Mouse (Mus musculus): ENCODE results near the gene Asl.

The Asl gene

DNA sequence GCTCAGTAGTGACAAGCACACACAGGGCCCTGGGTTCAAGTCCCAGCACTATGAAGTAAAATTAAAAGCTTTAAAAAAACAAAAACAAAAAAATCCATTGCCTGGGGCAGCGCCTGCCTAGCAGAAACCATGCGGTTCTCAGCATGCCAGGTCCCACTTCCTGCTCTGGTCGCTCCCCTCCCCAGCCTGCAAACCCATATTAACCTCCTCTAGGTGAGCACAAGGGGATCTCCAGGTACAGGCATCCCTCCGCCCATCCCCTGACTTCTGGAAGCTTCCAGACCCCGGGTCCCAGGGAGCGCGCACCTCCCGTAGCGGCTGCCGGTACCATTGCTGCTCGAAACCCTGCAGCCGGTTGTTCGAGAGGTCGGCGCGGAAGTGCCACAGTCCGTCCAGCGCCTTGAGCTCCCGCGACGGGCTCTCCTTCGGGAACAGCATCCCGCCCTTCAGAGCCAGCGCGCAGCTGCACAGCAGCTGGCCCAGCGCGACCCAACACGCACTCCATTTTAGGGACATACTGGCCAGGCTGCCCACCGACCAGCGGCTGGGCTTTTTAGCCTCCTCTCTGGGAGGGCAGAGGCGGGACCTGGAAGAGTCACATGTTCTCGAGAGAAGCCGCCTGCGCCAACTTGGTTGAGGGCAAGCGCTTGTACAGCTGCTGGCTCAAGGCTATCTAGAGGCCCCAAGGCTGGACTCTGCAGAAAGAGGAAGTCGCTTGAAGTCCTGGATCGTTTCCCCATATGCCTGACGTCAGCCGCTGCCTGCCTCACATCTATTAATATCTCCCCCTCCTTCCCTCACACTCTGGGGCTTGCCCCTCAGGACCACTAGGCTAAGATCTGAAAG is 26.5 kb downstream of the Asl start, which contains the start of gene Gusb:
TSS of gene Gusb (minus strand) at position 749 of the 846 bp plus-strand sequence.
- DNase-seq: peak; percentile 75

DNA sequence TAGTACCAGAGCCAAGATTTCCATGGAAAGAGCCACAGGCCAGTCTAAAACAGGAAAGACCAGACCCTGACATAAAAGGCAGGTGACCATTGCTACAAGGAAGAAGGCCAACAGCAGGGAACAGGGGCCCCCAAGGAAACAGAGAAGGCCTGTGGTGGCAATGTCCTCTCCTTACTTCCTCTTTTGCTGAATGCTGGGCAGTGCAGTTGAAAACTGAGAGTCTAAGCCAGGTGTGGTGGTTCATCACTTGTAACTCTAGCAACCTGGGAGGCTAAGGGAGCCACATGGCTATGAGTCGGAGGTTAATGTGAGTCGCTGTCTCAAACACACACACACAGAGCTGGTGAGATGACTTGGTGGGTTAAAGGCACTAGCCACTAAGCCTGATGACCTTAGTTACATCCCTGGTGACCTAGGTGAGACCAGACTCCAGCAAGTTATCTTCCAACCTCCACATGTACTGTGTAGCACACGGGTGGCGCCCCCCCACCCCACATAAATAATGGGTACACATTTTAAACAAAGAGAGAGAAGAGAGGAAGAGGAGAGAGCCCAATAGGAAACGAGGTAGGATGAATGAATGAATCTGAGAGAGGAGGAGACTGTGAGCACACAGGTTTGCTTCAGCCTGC is 27.6 kb downstream of the Asl start:
- no peak for DNase-seq

DNA sequence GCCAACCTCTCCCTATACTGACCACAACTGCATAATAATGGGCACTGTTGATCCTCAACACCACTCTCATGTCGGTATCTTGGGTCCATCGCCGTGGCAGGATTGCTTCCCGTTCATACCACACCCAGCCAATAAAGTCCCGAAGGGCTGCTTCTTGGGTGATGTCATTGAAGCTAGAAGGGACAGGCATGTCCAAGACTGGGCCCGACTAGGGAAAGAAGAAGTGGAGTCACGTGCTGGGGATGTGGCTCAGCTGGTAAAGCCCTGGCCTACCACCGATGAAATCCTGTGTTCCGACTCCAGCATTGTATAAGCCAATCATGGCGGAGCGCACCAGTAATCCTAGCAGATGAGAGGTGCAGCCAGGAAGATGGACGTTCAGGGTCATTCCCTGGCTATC is 28.3 kb downstream of the Asl start:
- no peak for DNase-seq

DNA sequence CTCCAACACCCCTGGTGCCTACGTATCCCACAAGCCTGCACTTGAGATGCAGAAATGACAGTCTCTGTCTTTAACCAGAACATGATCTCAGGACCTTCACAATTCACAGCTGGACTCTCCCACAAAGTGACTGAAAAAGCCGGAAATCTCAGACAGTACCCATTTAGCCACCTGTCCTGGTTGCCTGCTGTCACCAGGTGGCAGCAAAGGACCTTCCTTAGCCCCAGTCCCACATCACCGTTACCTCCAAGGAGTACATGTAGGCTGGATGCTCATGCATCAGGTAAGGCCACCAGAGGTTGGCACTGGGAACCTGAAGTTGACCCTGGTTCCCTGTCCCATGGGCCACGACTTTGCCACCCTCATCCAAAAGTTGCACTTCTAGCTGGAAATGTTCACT is 29.9 kb downstream of the Asl start:
- peak; percentile 37 for DNase-seq

DNA sequence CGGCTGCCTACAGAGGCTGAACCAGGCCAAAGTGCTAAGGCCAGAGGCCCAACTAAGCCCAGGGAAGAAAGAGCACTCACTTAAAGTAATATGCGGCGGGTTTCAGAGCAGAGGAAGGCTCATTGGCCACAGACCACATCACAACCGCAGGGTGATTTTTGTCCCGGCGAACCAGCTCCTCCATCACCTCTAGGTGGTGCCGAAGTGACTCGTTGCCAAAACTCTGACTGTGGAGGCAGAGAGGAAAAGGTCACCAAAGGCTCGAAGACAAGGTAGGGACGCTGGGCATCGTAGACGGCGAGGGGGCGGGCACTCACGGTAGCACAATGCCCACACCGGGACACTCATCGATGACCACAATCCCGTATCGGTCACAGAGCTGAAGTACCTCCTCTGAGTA is 31.3 kb downstream of the Asl start:
- DNase-seq: no peak

DNA sequence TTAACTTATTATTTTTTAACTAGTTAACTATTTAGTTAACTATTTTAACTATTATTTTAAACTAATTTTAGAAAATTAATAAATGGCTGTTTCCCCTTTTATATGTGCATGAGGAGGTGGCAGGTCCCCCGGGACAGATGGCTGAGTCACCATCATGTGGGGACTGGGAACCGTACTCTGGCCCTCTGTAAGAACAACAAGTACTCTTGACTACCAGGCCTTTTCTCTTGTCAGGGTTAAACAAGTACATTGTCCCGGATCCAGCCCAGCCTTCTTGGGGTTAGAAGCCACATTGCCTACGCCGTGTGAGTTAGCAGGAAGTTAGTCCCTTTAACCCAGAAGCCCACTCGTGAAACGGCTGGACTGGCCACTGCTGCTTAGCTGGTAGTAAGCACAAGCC is 34.1 kb downstream of the Asl start:
- DNase-seq: no peak

DNA sequence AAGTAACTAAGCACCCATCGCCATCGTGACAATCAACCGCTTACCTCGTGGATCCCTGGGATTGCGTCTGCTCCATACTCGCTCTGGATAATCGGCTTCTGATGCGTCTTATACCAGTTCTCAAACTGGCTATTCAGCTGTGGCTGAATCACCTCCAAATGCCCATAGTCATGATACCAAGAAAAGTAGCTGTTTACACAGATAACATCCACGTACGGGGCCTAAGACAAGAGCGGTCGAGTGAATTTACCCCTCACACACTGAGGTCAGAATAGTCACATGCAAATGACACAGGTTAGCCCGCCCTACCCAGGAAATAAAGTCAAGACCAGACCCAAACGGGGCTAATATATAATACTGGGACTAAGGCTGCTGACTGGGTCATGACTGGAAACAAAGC is 35.7 kb downstream of the Asl start:
- DNase-seq: no peak

DNA sequence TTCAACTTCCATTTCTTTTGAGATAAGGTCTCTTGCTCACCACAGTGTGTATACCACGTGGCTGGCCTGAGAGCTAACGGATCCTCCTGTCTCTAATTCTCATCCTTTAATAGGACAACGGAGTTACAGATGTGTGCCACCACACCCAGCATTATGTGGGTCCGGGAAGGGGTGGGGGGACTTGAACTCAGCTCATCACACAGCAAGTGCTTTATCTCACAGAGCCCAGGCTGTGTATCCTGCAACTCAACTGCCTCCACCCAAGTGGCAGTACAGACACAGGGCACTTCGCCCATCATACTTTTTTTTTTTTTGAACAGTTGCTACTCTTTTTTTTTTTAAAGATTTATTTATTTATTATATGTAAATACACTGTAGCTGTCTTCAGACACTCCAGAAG is 37.1 kb downstream of the Asl start:
- DNase-seq: no peak

DNA sequence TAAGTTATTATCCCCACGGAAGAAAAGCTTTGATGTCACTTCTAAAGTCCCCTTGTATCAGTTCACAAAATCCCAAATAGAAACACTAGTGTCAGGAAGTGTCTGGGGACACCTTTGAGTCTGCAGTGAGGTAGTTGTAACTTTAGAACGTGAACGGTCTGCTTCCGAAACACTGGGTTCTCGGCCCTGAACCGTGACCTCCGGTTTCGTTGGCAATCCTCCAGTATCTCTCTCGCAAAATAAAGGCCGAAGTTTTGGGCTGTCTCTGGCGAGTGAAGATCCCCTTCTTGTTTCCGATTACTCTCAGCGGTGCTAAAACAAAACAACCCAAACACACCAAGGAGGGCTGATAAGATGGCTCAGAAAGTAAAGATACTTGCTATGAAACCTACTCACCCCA is 39.7 kb downstream of the Asl start:
- DNase-seq: no peak

DNA sequence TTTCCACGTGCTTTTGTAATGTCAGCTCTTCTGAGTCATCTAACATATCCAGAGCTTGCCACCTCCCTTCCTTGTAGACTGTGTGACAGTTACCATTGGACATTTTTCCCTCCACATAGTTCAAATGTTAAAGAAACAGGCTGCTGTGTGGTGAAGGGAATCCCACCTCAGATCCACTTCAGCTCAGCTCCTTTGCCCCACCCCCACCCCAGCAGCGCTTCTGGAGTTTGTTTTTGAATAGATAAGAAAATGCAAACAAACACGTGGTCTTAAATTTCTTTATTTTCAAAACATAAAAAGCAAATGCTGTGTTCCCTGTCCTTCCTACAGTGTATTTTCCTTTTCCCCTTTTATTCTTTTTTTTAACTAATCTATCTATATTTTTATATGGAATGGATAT is 48.8 kb downstream of the Asl start:
- no peak for DNase-seq

DNA sequence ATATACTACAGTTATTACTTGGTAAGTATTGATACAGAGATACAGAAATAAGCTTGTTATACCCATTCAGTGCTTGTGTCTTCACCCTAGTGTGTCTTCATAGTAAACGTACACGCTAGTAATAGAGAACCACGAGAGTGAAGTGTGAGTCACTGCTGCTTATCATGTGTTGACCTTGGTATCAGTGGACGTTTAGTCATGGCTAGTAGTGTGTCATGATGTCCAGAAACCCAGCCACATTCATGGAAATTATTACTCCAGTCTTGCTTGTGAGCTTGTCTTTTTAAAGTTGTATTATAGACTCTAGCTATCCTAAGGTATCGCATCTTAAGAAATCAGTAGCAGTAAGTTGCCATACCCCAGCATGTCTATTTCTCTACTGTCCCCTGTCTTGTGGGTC is 50.4 kb downstream of the Asl start:
- DNase-seq: no peak

DNA sequence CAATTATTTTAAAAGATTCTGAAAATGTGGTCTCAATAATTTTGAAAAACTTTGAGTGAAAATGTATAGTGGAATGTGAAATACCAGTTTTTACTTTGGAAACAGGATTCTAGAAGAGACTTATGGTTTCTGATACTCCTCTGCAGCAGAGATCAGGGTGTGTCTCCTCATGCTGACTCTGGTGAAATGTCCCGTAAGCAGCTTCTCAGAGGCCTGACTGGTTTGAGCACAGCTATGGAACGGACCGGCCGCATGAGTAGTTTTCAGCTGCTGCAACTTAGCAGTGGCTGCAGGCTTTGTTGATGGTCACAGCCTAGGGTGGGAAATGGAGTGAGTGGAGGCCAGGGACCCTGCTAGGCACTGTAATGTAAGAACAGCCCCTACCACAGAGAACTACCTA is 51.3 kb downstream of the Asl start:
- DNase-seq: no peak

DNA sequence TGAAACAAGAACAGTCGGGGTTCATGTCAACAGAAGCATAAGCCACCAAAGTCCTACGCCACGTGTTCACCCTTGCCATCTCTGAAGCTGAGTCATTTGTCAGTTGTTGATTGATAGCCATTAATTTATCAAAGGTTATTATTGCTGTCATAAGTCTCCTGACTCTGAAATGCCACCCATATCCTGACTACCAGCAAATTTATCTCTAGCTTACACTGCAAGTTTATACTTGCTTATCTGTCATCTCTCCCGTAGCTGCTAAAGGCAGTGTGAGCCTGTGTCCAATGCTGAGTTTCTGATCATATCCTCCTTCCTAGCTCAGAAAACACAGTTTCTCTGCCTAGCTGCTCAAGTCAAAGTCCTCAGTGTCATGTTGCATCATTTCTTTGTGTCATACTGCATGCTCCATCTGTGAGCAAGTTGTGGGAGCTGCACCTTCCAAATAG is 54.2 kb downstream of the Asl start:
- no peak for DNase-seq

DNA sequence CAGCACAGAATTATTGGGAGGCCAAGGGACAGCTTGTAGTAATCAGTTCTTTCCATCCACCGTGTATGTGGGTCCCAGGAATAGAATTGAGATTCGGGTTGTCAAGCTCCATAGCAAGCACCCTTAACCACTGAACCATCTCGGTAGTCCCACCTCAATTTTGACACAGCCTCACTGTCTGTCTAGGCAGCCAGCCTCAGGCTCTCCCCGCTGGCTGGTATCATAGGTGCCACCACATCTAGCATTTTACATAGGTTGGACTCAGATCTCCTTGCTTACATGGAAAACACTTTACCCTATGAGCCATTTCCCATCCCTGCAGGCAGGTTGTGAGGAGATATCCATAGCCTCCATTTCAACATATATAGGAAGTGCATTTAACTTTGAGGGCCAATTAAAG is 54.7 kb downstream of the Asl start:
- no peak for DNase-seq

DNA sequence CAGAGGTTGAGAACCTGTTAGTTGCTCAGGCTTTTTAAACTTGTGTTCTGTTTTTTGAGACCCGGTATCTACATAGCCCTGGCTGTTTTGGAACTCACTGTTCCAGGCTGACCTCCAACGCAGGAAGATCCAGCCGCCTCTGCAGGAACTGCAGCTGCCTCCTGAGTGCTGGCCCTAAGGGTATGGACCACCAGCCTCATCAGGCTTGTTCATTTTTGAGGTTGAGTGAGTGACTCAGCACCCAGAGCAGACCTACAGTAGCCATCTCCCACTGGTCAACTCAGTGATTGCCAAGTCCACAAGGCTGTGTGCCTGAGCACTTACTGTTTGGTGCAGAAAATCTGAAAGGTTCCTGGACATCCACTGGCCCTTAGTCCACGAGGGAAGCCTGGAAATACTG is 57.6 kb downstream of the Asl start:
- DNase-seq: no peak

DNA sequence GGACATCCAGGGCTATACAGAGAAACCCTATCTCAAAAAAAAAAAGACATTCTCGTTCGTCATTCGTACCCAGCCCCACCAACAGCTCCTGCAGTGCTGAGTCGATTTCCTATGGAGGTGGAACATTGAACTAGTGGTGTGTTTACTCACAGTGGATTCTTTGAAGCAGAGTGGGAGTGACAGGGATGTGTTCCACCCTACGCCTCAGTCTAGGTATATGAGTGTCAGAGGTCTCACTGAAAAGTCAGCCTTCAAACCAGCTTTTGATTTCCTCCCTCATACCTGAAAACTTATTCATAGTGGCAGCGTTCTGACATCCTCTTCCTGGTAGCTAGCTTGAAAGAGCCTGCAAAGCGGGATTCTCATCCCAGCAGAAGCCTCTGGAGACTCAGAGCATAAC is 60.6 kb downstream of the Asl start:
- DNase-seq: no peak

DNA sequence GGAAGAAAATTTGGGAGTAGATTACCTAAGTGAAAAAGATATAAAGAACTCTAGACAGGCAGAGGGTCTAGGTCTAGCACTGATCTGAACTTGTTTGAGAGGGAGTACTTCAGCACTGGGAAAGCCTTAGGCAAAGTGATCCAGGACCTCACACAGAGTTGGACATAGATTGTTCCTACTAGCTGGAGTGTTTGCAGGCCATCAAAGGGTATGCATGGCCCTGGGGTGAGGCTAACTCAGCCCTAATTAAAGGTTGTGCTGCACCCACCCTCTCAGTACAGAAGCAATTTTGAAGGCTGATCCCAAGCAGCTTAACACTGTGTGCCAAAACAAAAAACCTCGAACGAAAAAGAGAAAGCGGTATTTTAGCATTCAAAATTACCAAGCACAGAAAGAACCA is 62.6 kb downstream of the Asl start:
- no peak for DNase-seq

DNA sequence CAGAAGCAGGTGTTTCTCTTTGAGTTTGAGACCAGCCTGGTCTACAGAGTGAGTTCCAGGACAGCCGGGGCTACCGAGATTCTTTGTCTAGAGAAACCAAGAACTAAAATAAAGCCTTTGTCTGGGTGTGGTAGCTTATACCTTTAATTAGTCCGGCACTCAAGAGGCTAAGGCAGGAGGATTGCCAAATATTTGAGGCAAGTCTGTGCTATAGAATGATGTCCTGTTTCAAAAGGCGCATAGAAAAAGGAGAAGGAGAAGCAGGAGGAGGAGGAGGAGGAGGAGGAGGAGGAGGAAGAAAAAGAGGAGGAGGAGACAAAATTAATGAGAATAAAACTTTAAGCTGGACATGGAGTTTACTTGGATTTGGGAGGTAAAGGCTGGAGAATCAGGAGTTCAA is 65.8 kb downstream of the Asl start:
- no peak for DNase-seq
